Mouse (Mus musculus) ES-E14 (cell line): ENCODE data around the gene Nog. TPM values are rescaled to one million over a fixed set of nuclear protein-coding genes. Genes with fewer than 3 reads are reported as not detected.

Experiments
- DNase-seq: peaks from one replicate; pipeline ENCODE4 v3.0.0-alpha.2; 2013; ENCODE audit warnings: low read depth, low spot score
- H3K27ac ChIP-seq: 2 replicates; pipeline ENCODE4 v1.5.1; 2012; ENCODE audit warnings: low read depth, mild to moderate bottlenecking, low read length, moderate library complexity, mixed read lengths; ENCODE audit not compliant: poor library complexity, insufficient read depth, severe bottlenecking
- H3K36me3 ChIP-seq: 2 replicates; pipeline ENCODE4 v1.6.1; 2012; ENCODE audit warnings: mild to moderate bottlenecking, low read length, moderate library complexity, mixed read lengths; ENCODE audit not compliant: control insufficient read depth, poor library complexity, insufficient read depth, severe bottlenecking
- H3K4me1 ChIP-seq, 2 experiments: fragments of 150-350 bp in 1 of 2; sonication (generic) in 1 of 2; 2 replicates each; pipeline ENCODE4 v1.6.1; 2012; ENCODE audit warnings: low read length in 2 of 2, mild to moderate bottlenecking in 1 of 2, mixed read lengths in 1 of 2; ENCODE audit not compliant: control insufficient read depth in 2 of 2, insufficient read depth in 2 of 2, poor library complexity in 1 of 2
- H3K4me3 ChIP-seq, 2 experiments: fragments of 150-350 bp in 1 of 2; sonication (generic) in 1 of 2; 2 replicates each; pipeline ENCODE4 v1.5.1; 2012; ENCODE audit warnings: low read length in 2 of 2, low read depth in 1 of 2, mild to moderate bottlenecking in 1 of 2, mixed read lengths in 1 of 2; ENCODE audit not compliant: insufficient read depth in 1 of 2, poor library complexity in 1 of 2, severe bottlenecking in 1 of 2
- H3K9ac ChIP-seq: 2 replicates; pipeline ENCODE4 v1.6.1; 2012; ENCODE audit warnings: low read depth, mild to moderate bottlenecking, low read length, mixed read lengths; ENCODE audit not compliant: poor library complexity, insufficient read depth, severe bottlenecking
- H3K9me3 ChIP-seq: fragments of 150-350 bp; sonication (generic); 2 replicates; pipeline ENCODE4 v1.6.1; 2012; ENCODE audit warnings: low read depth, mild to moderate bottlenecking, low read length; ENCODE audit not compliant: control insufficient read depth, insufficient read depth
- CHD2 ChIP-seq: IDR thresholded peaks from 2 replicates; pipeline ENCODE4 v1.6.1; 2014; ENCODE audit warnings: mild to moderate bottlenecking, low read depth, low read length, inconsistent platforms
- HCFC1 ChIP-seq: IDR thresholded peaks from 2 replicates; pipeline ENCODE4 v1.6.1; 2012; ENCODE audit warnings: low read length, inconsistent platforms, borderline replicate concordance; ENCODE audit not compliant: insufficient read depth
- MAFK ChIP-seq: IDR thresholded peaks from 2 replicates; pipeline ENCODE4 v1.6.1; 2014; ENCODE audit warnings: mild to moderate bottlenecking, low read depth, low read length, inconsistent platforms; ENCODE audit not compliant: insufficient read depth
- ZC3H11A ChIP-seq: IDR thresholded peaks from 2 replicates; pipeline ENCODE4 v1.6.1; 2012; ENCODE audit warnings: low read depth, mild to moderate bottlenecking, inconsistent platforms, low read length, borderline replicate concordance
- ZNF384 ChIP-seq: IDR thresholded peaks from 2 replicates; pipeline ENCODE4 v1.6.1; 2012; ENCODE audit warnings: low read depth, low read length, inconsistent platforms
- in situ Hi-C, 2 experiments: fragments of 600-800 bp; cut with MboI; formaldehyde crosslinking; loops; one replicate each; pipeline ENCODE4 v1.15.1; 2025; ENCODE audit warnings: low sequenced_read_pairs in 2 of 2, inconsistent platforms in 1 of 2; ENCODE audit not compliant: unreplicated experiment in 2 of 2
- total RNA-seq: library from RNA; depleted of rRNA; stranded (reverse); fragments of 300-350 nt; gene quantifications from 2 replicates; pipeline ENCODE4 v1.2.3, GENCODE M21; 2012; rRNA removed

The Nog gene
- total RNA-seq, 1 experiment: 3.0 TPM

DNA sequence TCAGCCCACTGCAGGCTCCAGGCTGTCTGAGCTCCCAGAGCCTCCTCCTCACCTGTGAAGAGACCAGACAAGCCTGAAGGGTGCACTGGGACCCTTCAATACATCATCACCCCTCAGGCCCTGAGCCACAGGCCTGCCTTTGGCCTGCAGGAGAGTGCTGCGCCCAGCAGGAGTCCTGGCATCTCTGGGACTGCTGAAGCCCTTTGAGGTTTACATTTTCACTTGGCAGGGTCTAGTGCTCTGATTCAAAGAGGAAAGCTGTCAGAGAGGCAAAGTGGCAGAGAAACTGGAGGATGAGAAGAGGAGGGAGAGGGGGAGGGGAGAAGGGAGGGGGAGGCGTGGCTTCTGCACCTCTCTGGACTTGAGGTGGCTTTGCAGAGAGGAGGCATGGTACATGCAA lies 44.2 kb downstream of the Nog start:
- no peak for TF ChIP-seq CHD2
- TF ChIP-seq HCFC1: no peak
- no peak for TF ChIP-seq ZNF384
- no peak for DNase-seq
- in situ Hi-C loops: no loop called here

DNA sequence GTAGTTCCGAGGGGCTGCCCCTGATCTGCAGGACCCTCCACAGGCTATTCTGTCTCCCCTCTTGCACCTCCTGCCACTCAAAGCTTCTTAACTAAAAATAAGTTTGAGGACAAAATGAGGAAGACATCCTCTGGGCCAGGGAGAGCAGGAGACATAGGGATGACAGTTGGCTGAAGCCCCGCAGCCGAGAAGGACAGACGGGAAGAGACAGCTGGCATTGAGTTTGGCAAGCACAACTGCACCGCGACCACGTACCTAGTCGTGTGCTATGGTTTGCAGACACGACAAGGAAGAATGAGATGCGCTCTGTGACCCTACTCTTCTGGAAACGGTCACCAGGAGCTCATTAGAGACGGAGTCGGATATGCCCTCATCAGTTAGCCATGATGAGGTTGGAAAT lies 48.2 kb downstream of the Nog start:
- Histone ChIP-seq H3K36me3 (no peaks in the 10 kb centered on the region), H3K27ac (no peak overlapping the region)

More for the DNA sequence above, 44.2 kb downstream of the Nog start:
- Histone ChIP-seq H3K4me1 (no peaks in the 10 kb centered on the region), H3K27ac (no peak overlapping the region), H3K9me3 (no peaks in the 10 kb centered on the region), H3K9ac (no peak overlapping the region), H3K36me3 (no peaks in the 10 kb centered on the region), H3K4me3 (no peak overlapping the region)

More for the DNA sequence above, 48.2 kb downstream of the Nog start:
- DNase-seq: no peak
- Histone ChIP-seq H3K4me1 (no peaks in the 10 kb centered on the region), H3K9me3 (no peaks in the 10 kb centered on the region), H3K4me3 (no peak overlapping the region), H3K9ac (no peak overlapping the region)
- TF ChIP-seq HCFC1 (no peak), MAFK (no peak), ZNF384 (no peak), CHD2 (no peak), ZC3H11A (no peak)
- in situ Hi-C loops: no loop called here

Other genes starting within 250 kb of the Nog start
- 24.2 and 30.4 TPM in 2 replicates for gene Dgke, start 235.5 kb downstream of the Nog start, total RNA-seq
- 3.6 and 5.9 TPM in 2 replicates for gene Gm525, start 228.5 kb downstream of the Nog start, total RNA-seq